Mouse (Mus musculus): ENCODE measurements around the gene Rps13.

- no peak for TF ChIP-seq CTCF (conservative IDR thresholded peaks at IDR 0.05; ENCODE audit: low read length)
- TF ChIP-seq POU5F1 (IDR thresholded peaks at IDR 0.05; ENCODE audit: borderline replicate concordance, low read length), result no peak
- TF ChIP-seq NANOG (IDR thresholded peaks at IDR 0.05; ENCODE audit: borderline replicate concordance, low read length), result no peak
Measured at GRCm38 (mm10) chr7:116333713-116334668, at the start of gene Rps13.

Measured in E14TG2a.4 (cell line).